Mouse (Mus musculus): ENCODE results near the gene Itpr1. TPM values are rescaled to one million over a fixed set of nuclear protein-coding genes. Genes with fewer than 3 reads are reported as not detected.
"Not testable (repeated sequence)": the region's sequence is repeated elsewhere in the genome, so short reads cannot be mapped to it uniquely, and the experiment has no call there.

Gene Itpr1
- total RNA-seq, 2 experiments from 2014 or later = 11.8 to 14.8 TPM

DNA sequence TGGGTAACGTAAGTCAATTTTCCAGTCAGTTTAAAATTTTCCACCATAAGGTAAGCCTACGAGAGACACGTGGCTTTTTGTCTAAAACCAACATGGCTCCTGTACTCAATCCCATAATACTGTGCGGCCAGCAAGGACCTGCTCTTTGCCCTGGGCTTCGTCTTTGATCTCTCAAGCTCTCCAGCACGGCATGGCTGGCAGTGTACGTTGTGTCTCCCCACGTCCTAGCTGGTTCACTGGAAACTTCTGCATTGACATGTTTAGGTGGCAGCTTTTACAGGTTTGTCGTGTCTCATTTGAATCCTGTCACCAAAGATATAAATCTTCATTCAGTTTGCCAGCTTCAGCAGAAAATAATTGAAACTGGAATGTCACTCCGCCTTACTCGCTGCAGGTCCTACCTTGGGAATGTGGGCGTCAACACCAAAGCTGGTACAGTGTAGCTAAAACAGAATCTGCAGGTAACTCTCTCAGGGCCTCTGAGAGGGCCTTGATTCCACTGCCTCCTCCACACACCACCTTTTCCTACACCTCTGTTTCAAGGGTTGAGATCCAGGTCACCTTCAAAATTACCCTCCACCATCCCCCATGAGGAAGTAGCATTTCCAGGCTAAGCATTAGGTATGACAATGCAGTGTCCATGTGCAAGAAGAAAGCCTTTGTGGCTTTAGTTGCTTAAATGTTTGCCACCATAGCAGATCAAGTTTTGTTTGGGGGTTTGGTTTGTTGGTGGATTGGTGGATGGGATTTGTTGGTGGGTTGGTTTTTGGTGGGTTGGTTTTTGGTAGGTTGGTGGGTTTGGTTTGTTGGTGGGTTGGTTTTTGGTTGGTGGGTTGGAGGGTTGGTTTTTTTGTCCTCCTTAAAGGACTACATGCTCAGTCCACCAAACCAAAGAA lies 339.1 kb downstream of the Itpr1 start:
- DNase-seq = no peak
- intact Hi-C loops (cut with DNase I) = no loop called here

DNA sequence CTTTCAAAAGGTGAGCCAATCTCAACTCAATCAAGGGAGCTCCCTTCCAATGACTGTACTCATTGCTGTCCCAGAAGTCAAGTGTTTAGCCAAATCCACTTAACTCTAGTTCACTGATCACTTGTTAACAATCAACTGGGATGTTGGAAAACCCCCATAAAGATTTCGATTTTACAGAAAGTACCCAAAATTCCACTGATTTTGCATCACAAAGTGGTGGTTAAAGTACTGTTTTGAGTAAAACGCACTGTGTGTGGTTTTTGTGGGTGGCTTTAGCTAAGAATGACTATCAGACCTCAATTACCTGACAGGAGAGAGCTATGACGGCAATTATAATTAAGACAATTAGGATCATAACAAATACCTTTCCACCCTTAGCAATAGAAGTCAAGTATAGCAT lies 340.1 kb downstream of the Itpr1 start:
- no peak for DNase-seq
- intact Hi-C loops (cut with DNase I) = no loop called here

DNA sequence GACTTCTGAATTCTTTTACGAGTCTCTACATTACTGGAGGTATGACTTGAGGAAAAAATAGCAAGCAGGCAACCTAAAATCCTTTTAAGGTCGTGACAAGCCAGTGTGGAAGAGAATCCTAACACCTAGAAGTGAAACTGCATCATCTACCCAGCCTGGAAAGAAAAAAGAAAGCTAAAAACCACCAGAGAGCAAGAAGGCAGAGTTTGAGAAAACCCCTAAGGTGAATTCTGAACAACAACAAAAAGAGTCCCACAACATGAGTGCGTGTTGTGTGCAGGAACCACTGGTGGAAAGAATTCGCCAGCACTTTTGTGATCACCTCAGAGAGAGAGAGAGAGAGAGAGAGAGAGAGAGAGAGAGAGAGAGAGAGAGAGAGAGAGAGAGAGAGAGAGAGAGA lies 340.6 kb downstream of the Itpr1 start:
- DNase-seq = no peak
- intact Hi-C loops (cut with DNase I) = no loop called here

GRCm38 (mm10) chr6:108554389-108554788 lies 341.5 kb downstream of the Itpr1 start:
- no peak for DNase-seq
- intact Hi-C loops (cut with DNase I) = no loop called here

- DNase-seq = no peak
- intact Hi-C loops (cut with DNase I) = no loop called here
These were observed 342.0 kb downstream of the Itpr1 start for GRCm38 (mm10) chr6:108554878-108555277.

GRCm38 (mm10) chr6:108557576-108558322 lies 344.9 kb downstream of the Itpr1 start:
- no peak for DNase-seq
- intact Hi-C loops (cut with DNase I) = no loop called here

GRCm38 (mm10) chr6:108559226-108559625 lies 346.3 kb downstream of the Itpr1 start:
- DNase-seq; intact Hi-C loops (cut with DNase I): not testable (repeated sequence)

GRCm38 (mm10) chr6:108562971-108563370 lies 350.1 kb downstream of the Itpr1 start:
- DNase-seq = no peak
- intact Hi-C loops (cut with DNase I) = no loop called here

- DNase-seq; intact Hi-C loops (cut with DNase I): not testable (repeated sequence)
These were observed 352.6 kb downstream of the Itpr1 start for GRCm38 (mm10) chr6:108565447-108565846.

- DNase-seq = no peak
- intact Hi-C loops (cut with DNase I) = no loop called here
These were observed 353.7 kb downstream of the Itpr1 start for GRCm38 (mm10) chr6:108566549-108566948.

- intact Hi-C loops (cut with DNase I) = loop anchor here (2.0 to 5.0 kb wide), 2 partner anchors 37 to 89 kb away; no protein-coding TSS in a partner anchor
- peak in 1 of 2 experiments; percentile 14 for DNase-seq
These were observed 356.7 kb downstream of the Itpr1 start for GRCm38 (mm10) chr6:108569460-108570187.

- intact Hi-C loops (cut with DNase I) = loop anchor here (2.0 to 5.0 kb wide), 2 partner anchors 38 to 88 kb away; no protein-coding TSS in a partner anchor
- peak; percentile 60 to 68 for DNase-seq
These were observed 357.6 kb downstream of the Itpr1 start for GRCm38 (mm10) chr6:108570351-108571041.

DNA sequence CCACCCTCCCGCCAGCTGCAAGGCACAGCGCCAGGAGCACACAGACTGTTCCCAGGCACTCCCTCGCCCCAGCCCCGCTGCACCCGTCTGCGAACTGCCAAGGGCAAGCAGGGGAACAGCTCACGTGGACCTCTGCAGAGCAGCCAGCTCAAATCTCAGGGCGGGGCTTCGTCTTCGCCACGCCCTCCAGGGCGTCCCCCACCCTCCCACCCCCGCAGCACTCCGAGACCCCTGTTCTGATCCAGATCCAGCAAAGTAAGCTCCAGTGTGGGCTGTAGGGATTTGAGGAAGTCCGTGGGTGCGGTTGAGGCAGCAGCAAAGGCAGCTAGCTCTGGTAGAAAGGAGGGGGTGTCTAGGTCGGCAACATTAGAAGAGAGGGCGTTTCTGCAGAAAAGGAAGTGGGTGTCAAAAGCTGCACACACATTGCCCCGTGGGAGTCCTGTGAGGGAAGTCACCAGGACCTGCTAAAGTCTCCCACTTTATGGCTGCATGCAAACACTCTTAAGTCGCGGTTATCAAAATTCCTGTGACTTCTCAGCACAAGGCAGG lies 358.2 kb downstream of the Itpr1 start:
- intact Hi-C loops (cut with DNase I) = loop anchor here (2.0 to 5.0 kb wide), 2 partner anchors 39 to 88 kb away; no protein-coding TSS in a partner anchor
- DNase-seq = peak; percentile 85 to 95

GRCm38 (mm10) chr6:108572646-108573045 lies 359.8 kb downstream of the Itpr1 start:
- intact Hi-C loops (cut with DNase I) = loop anchor here (5.0 kb wide), 1 partner anchor 40 kb away; no protein-coding TSS in a partner anchor
- no peak for DNase-seq

DNA sequence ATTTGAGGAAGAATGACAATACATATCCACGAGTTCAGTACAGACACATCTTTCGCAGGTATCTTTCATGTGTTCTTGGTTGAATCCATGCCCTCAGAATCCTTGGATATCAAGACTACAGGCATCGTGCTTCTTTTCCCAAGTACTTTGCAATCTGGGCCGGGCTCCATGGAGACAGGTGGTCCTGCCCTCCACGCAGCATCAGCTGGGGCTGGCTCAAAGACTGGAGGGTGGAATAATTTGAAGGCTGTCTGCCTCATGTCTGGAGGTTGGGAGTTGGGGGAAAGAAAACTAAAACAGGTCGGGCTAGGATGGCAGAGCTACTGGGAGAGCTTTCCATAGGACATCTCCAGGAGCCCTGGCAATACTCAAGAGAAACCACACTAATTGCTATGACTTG lies 364.2 kb downstream of the Itpr1 start:
- intact Hi-C loops (cut with DNase I) = loop anchor here (5.0 kb wide), 1 partner anchor 65 kb away; no protein-coding TSS in a partner anchor
- DNase-seq = no peak

DNA sequence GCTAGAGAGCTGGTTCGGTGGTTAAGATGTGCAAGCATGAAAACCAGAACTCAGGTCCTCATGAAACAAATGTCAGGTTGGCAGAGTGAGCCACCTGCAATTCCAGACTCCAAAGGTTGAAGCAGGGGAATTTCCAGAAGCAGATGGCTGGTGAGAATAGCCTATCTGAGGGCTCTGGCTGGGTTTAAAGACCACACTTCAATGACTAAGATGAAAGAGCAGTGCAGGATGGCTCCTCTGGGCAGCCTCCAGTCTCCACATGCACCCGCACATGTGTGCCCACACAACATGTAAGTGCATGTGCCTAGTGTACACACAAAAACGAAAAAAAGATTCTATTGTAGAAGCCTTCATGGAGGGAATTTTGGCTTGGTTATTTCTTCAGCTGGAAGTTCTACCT lies 375.5 kb downstream of the Itpr1 start:
- intact Hi-C loops (cut with DNase I) = no loop called here
- no peak for DNase-seq

- intact Hi-C loops (cut with DNase I) = no loop called here
- no peak for DNase-seq
These were observed 379.3 kb downstream of the Itpr1 start for GRCm38 (mm10) chr6:108592227-108592626.

- no peak for DNase-seq
- intact Hi-C loops (cut with DNase I) = no loop called here
These were observed 379.7 kb downstream of the Itpr1 start for GRCm38 (mm10) chr6:108592636-108593035.

GRCm38 (mm10) chr6:108594171-108594841 lies 381.4 kb downstream of the Itpr1 start:
- intact Hi-C loops (cut with DNase I) = no loop called here
- no peak for DNase-seq

Measured in gastrocnemius, postnatal 36 days (tissue).